Mouse (Mus musculus) olfactory bulb, adult 2 months (tissue): Measurements from ENCODE around the gene Vps26c. TPM values are rescaled to one million over a fixed set of nuclear protein-coding genes. Genes with fewer than 3 reads are reported as not detected.

Source experiments
- H3K27ac ChIP-seq: fragments of 200-500 bp; 2 replicates; pipeline ENCODE4 v1.5.1; 2012; ENCODE audit warnings: low read depth, low read length; ENCODE audit not compliant: insufficient read depth
- H3K4me1 ChIP-seq: fragments of 200-500 bp; 2 replicates; pipeline ENCODE4 v1.6.1; 2012; ENCODE audit warnings: low read length; ENCODE audit not compliant: control insufficient read depth, insufficient read depth
- H3K4me3 ChIP-seq: fragments of 200-500 bp; 2 replicates; pipeline ENCODE4 v1.5.1; 2012; ENCODE audit warnings: mild to moderate bottlenecking, low read depth, low read length, moderate library complexity; ENCODE audit not compliant: insufficient read depth
- CTCF ChIP-seq: fragments of 200-500 bp; IDR thresholded peaks from 2 replicates; pipeline ENCODE4 v1.5.1; 2012; ENCODE audit warnings: low read depth, mild to moderate bottlenecking, low read length, moderate library complexity; ENCODE audit not compliant: insufficient read depth
- POLR2A ChIP-seq: fragments of 200-500 bp; IDR thresholded peaks from 2 replicates; pipeline ENCODE4 v1.6.1; 2012; ENCODE audit warnings: mild to moderate bottlenecking, low read depth, low read length, moderate library complexity; ENCODE audit not compliant: insufficient read depth
- WGBS: fragments of 180-500 bp; shearing (Covaris S2); methylation state at CpG from one replicate; pipeline ENCODE4 v1.1.7; 2018; 5-methylcytosine and 5-hydroxymethylcytosine counted together
- polyA plus RNA-seq: library from polyadenylated mRNA; stranded (reverse); fragments of >200 nt; gene quantifications from 2 replicates; pipeline ENCODE4 v1.2.4, GENCODE M21; 2012; ENCODE audit warnings: low replicate concordance; ENCODE audit not compliant: missing spikeins, insufficient read depth, insufficient read length

The Vps26c gene
- polyA plus RNA-seq, 1 experiment, result not detected

GRCm38 (mm10) chr16:94449632-94450031 is 77.0 kb downstream of the Vps26c start:
- Histone ChIP-seq H3K4me1 (0 out of 2 replicates have a peak, but pooled peaks cover 5% of the 10 kb centered on the region), H3K27ac (no peak overlapping the region), H3K4me3 (no peak overlapping the region)
- WGBS, result 94% methylated on average over 7 of the region's 7 CpGs
- no peak for TF ChIP-seq CTCF
- no peak for TF ChIP-seq POLR2A

GRCm38 (mm10) chr16:94449151-94449550 is 77.5 kb downstream of the Vps26c start:
- Histone ChIP-seq H3K4me3 (no peak overlapping the region), H3K27ac (no peak overlapping the region), H3K4me1 (0 out of 2 replicates have a peak, but pooled peaks cover 5% of the 10 kb centered on the region)
- WGBS, result 74% methylated on average over 8 of the region's 8 CpGs
- no peak for TF ChIP-seq POLR2A

Other genes starting within 250 kb of the Vps26c start
- gene Hlcs, start 213.3 kb downstream of the Vps26c start, polyA plus RNA-seq, result not detected in 2 replicates
- gene Ripply3, start 198.4 kb downstream of the Vps26c start, polyA plus RNA-seq, result not detected in 2 replicates
- gene Ttc3, start 156.2 kb downstream of the Vps26c start, polyA plus RNA-seq, result 233 and 684 TPM in 2 replicates
- gene Pigp, start 155.0 kb downstream of the Vps26c start, polyA plus RNA-seq, result not detected in 2 replicates
- gene Dyrk1a, start 43.2 kb upstream of the Vps26c start, polyA plus RNA-seq, result not detected in 2 replicates